Mouse (Mus musculus): ENCODE measurements around the gene Gm5108. TPM values are rescaled to one million over a fixed set of nuclear protein-coding genes. Genes with fewer than 3 reads are reported as not detected.

Gm5108 gene
- total and polyA plus RNA-seq, 2 experiments, result not detected

DNA sequence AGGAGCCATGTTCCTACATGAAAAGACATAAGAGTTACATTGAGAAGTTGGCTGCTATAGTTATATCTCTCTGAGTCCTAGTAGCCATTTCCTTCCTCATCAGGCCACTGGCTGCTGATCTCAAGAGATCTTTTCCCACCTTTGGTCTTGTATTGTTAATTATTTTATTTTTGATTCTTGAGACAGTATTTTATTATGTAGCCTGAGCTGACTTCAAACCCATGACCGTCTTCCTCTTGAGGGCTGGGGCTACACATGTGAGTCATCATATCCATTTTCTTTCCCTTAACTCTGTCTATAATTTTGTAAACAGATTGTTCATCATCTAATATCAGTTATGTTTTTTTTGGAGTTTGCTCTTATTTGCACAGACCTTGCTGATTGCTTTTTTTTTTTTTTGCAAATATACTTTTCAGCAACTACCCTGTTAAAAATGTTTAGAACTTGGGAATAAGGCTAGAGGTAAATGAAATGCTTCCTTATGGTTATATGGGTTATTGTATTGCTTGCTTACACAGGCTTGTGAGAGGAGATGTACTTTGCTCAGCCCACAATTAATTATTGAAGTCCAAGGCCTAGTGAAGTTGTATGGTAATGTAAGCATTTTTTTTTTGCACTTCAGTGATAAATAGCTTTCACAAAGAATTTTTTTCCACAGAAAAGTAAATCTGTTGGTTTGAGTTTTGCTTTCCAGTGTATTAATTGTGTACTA, 2.8 kb downstream of the Gm5108 start:
- 93% methylated on average over 1 of the region's 1 CpGs for WGBS
- TF ChIP-seq CTCF (IDR thresholded peaks at IDR 0.05; ENCODE audit: low read depth, low read length) (no peak), POLR2A (IDR thresholded peaks at IDR 0.05; ENCODE audit: extremely low read depth, insufficient read depth, low read length) (no peak)
- DNase-seq (ENCODE audit: extremely low read depth, low read depth, low spot score), result no peak
- Histone ChIP-seq H3K4me1 (ENCODE audit: control insufficient read depth, insufficient read depth, low read length) (0 out of 2 replicates have a peak, but pooled peaks cover 3% of the 10 kb centered on the region), H3K27ac (replicated peaks; ENCODE audit: insufficient read depth, low read depth, low read length) (no peak overlapping the region), H3K79me2 (ENCODE audit: control insufficient read depth, insufficient read depth, low read length) (no peaks in the 10 kb centered on the region), H3K27me3 (ENCODE audit: control insufficient read depth, insufficient read depth, low read length) (peaks cover 2% of the 10 kb centered on the region; the same call in 1 of the 2 replicates), H3K4me3 (ENCODE audit: insufficient read depth, low read depth, low read length) (no peak overlapping the region), H3K9ac (ENCODE audit: low read depth, low read length) (no peak overlapping the region), H3K36me3 (ENCODE audit: control insufficient read depth, insufficient read depth, low read length) (no peaks in the 10 kb centered on the region)

DNA sequence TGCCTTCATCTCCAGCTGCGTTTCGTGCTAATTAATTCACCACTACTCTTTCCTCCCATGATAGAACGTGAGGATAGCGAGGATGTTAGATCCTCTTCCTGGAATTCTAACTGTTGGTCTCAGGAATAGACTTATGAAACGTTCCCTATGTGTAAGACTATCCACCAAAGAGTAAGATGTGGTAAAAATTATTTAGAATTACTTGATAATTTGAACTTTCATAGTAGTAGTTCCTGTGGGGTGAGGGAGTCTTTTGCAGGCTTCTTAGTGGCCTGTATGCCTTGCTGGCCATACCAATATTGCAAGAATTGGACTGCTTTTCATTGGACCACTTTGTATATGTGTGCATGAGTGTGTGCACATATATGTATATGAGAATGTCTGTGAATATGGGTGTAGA, 4.9 kb downstream of the Gm5108 start, which contains the start of gene Gm21905:
Gene Gm21905, minus strand, starts transcription at position 101 of the 400 bp plus-strand sequence.
- WGBS, result 78% methylated on average over 5 of the region's 5 CpGs
- no peak within 1 kb of the TSS for H3K9ac ChIP-seq (ENCODE audit: low read depth, low read length)

DNA sequence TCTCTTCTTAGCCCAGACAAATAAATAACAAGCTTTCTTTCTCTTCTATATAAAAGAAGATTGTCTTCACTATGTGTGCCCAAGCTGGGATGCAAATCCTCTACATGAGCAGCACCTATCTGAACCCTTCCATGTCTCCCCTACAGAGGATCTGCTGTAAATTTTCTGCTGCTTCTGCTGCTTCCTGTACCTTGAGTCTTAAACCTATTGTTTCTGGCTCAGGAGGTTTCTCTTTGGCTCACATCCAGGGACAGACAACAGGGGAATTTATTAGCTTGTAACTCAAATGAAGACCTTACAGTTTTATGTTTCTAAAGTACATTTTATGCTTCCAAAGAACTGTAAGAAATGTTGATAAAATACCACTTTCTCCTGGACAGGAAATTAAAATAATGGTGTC, 5.5 kb downstream of the Gm5108 start:
- Histone ChIP-seq H3K27ac (replicated peaks; ENCODE audit: insufficient read depth, low read depth, low read length) (no peak overlapping the region), H3K27me3 (ENCODE audit: control insufficient read depth, insufficient read depth, low read length) (no peaks in the 10 kb centered on the region; the same call in 1 of the 2 replicates), H3K9ac (ENCODE audit: low read depth, low read length) (no peak overlapping the region), H3K4me1 (ENCODE audit: control insufficient read depth, insufficient read depth, low read length) (0 out of 2 replicates have a peak, but pooled peaks cover 3% of the 10 kb centered on the region), H3K79me2 (ENCODE audit: control insufficient read depth, insufficient read depth, low read length) (no peaks in the 10 kb centered on the region), H3K36me3 (ENCODE audit: control insufficient read depth, insufficient read depth, low read length) (no peaks in the 10 kb centered on the region), H3K4me3 (ENCODE audit: insufficient read depth, low read depth, low read length) (no peak overlapping the region)
- no peak for DNase-seq (ENCODE audit: extremely low read depth, low read depth, low spot score)
- TF ChIP-seq CTCF (IDR thresholded peaks at IDR 0.05; ENCODE audit: low read depth, low read length), result no peak
- no peak for TF ChIP-seq POLR2A (IDR thresholded peaks at IDR 0.05; ENCODE audit: extremely low read depth, insufficient read depth, low read length)

More for the DNA sequence above, 4.9 kb downstream of the Gm5108 start, which contains the start of gene Gm21905:
- H3K4me3 ChIP-seq (ENCODE audit: insufficient read depth, low read depth, low read length), result no peak within 1 kb of the TSS
- no peak for DNase-seq (ENCODE audit: extremely low read depth, low read depth, low spot score)
- no peaks in the 10 kb centered on the region; the same call in 1 of the 2 replicates for H3K27me3 ChIP-seq (ENCODE audit: control insufficient read depth, insufficient read depth, low read length)
- no peaks in the 10 kb centered on the region for H3K79me2 ChIP-seq (ENCODE audit: control insufficient read depth, insufficient read depth, low read length)
- no peak within 1 kb of the TSS for H3K27ac ChIP-seq (replicated peaks; ENCODE audit: insufficient read depth, low read depth, low read length)
- TF ChIP-seq CTCF (IDR thresholded peaks at IDR 0.05; ENCODE audit: low read depth, low read length) (no peak), POLR2A (IDR thresholded peaks at IDR 0.05; ENCODE audit: extremely low read depth, insufficient read depth, low read length) (no peak)
- no peaks in the 10 kb centered on the region for H3K36me3 ChIP-seq (ENCODE audit: control insufficient read depth, insufficient read depth, low read length)
- 0 out of 2 replicates have a peak, but pooled peaks cover 3% of the 10 kb centered on the region for H3K4me1 ChIP-seq (ENCODE audit: control insufficient read depth, insufficient read depth, low read length)

DNA sequence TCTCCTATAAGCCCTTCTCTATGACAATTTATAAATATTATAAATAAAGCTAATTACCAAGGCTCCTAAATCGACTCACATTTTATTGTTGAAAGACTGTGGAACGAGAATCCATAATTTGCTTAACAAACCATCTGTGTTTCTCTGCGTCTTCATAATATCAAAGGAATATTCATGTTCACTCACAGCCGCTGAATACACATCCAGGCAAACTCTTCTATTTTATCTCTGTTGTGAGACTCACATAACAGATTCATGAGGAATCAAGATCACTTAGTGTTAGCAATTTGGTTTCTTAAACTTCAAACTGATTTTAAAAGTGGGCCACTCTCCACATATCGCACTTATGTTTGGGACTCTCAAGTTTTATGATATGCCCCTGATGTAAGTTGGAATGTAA, 6.6 kb downstream of the Gm5108 start:
- Histone ChIP-seq H3K9ac (ENCODE audit: low read depth, low read length) (no peak overlapping the region), H3K36me3 (ENCODE audit: control insufficient read depth, insufficient read depth, low read length) (no peaks in the 10 kb centered on the region)
- WGBS, result 95% methylated on average over 5 of the region's 5 CpGs

DNA sequence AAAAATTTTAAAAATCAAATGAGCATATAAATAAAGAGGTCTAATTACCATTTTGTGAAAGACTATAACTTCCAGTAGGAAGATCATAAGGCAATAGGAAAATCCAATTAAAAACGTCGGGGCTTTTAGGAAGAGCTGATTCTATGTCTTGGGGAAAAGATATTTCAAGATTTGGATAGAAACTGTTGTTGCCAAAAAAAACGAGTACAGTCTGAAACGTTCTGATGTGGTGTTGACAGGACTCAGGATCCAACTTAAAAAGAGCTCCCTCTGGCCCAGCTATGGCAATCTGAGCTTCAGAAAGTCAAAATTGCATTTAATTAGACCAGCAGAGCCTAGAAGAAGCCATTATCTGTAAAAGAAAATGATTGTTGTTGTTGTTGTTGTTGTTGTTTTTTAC, 12.6 kb downstream of the Gm5108 start:
- no peaks in the 10 kb centered on the region for H3K4me1 ChIP-seq (ENCODE audit: control insufficient read depth, insufficient read depth, low read length)
- H3K36me3 ChIP-seq (ENCODE audit: control insufficient read depth, insufficient read depth, low read length), result no peaks in the 10 kb centered on the region
- no peak overlapping the region for H3K9ac ChIP-seq (ENCODE audit: low read depth, low read length)
- H3K27me3 ChIP-seq (ENCODE audit: control insufficient read depth, insufficient read depth, low read length), result peaks cover 6% of the 10 kb centered on the region; the same call in 1 of the 2 replicates
- no peak overlapping the region for H3K27ac ChIP-seq (replicated peaks; ENCODE audit: insufficient read depth, low read depth, low read length)
- TF ChIP-seq POLR2A (IDR thresholded peaks at IDR 0.05; ENCODE audit: extremely low read depth, insufficient read depth, low read length), result no peak
- TF ChIP-seq CTCF (IDR thresholded peaks at IDR 0.05; ENCODE audit: low read depth, low read length), result no peak
- DNase-seq (ENCODE audit: extremely low read depth, low read depth, low spot score), result no peak
- H3K79me2 ChIP-seq (ENCODE audit: control insufficient read depth, insufficient read depth, low read length), result no peaks in the 10 kb centered on the region
- H3K4me3 ChIP-seq (ENCODE audit: insufficient read depth, low read depth, low read length), result no peak overlapping the region
- whole genome bisulfite sequencing, result 74% methylated on average over 4 of the region's 4 CpGs

More for the DNA sequence above, 6.6 kb downstream of the Gm5108 start:
- H3K79me2 ChIP-seq (ENCODE audit: control insufficient read depth, insufficient read depth, low read length), result no peaks in the 10 kb centered on the region
- no peaks in the 10 kb centered on the region; the same call in 1 of the 2 replicates for H3K27me3 ChIP-seq (ENCODE audit: control insufficient read depth, insufficient read depth, low read length)
- H3K4me3 ChIP-seq (ENCODE audit: insufficient read depth, low read depth, low read length), result no peak overlapping the region
- DNase-seq (ENCODE audit: extremely low read depth, low read depth, low spot score), result no peak
- H3K27ac ChIP-seq (replicated peaks; ENCODE audit: insufficient read depth, low read depth, low read length), result no peak overlapping the region
- no peaks in the 10 kb centered on the region for H3K4me1 ChIP-seq (ENCODE audit: control insufficient read depth, insufficient read depth, low read length)
- TF ChIP-seq CTCF (IDR thresholded peaks at IDR 0.05; ENCODE audit: low read depth, low read length), result no peak
- TF ChIP-seq POLR2A (IDR thresholded peaks at IDR 0.05; ENCODE audit: extremely low read depth, insufficient read depth, low read length), result no peak

DNA sequence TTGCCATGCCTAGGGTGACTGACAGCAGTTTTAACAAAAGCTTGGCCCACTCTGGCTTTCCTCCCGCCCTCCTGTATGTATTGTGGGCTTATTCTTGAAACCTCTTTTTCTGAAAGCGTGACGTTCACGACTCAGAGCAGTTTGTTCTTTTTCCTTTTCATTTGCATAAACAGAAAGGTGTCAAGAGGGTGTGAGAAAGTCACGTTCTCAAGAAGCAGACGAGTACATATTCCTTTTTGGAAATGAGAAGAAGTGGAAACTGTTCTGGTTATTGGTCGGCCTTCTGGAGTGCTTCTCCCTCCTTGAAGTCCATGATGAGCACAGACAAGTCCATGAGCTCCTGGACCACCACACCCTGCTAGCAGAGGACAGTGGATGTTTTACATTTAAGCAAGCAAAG, 14.0 kb downstream of the Gm5108 start:
- Histone ChIP-seq H3K79me2 (ENCODE audit: control insufficient read depth, insufficient read depth, low read length) (no peaks in the 10 kb centered on the region), H3K4me1 (ENCODE audit: control insufficient read depth, insufficient read depth, low read length) (no peaks in the 10 kb centered on the region), H3K4me3 (ENCODE audit: insufficient read depth, low read depth, low read length) (no peak overlapping the region), H3K27ac (replicated peaks; ENCODE audit: insufficient read depth, low read depth, low read length) (no peak overlapping the region), H3K36me3 (ENCODE audit: control insufficient read depth, insufficient read depth, low read length) (no peaks in the 10 kb centered on the region), H3K27me3 (ENCODE audit: control insufficient read depth, insufficient read depth, low read length) (peaks cover 10% of the 10 kb centered on the region; the same call in 1 of the 2 replicates), H3K9ac (ENCODE audit: low read depth, low read length) (no peak overlapping the region)
- WGBS, result 75% methylated on average over 7 of the region's 7 CpGs
- no peak for TF ChIP-seq POLR2A (IDR thresholded peaks at IDR 0.05; ENCODE audit: extremely low read depth, insufficient read depth, low read length)
- no peak for TF ChIP-seq CTCF (IDR thresholded peaks at IDR 0.05; ENCODE audit: low read depth, low read length)
- no peak for DNase-seq (ENCODE audit: extremely low read depth, low read depth, low spot score)
